Mouse (Mus musculus): ENCODE measurements at regions not wholly inside any gene's neighbourhood (a gene's known extent, or its start where the extent isn't known, plus 50 kb on each side); places are given as distances from the start of the nearest gene placed in this dataset.
"Not testable (repeated sequence)": the region's sequence is repeated elsewhere in the genome, so short reads cannot be mapped to it uniquely, and the experiment has no call there.

- DNase-seq: peak in 1 of 2 experiments; percentile 86
- intact Hi-C loops (cut with DNase I): not testable (repeated sequence)
Observed at GRCm38 (mm10) chrX:50604995-50605394, 176.7 kb upstream of the Olfr1324 start.

GRCm38 (mm10) chrX:50602881-50603280, 174.6 kb upstream of the Olfr1324 start:
- DNase-seq: peak in 1 of 2 experiments; percentile 97
- intact Hi-C loops (cut with DNase I): not testable (repeated sequence)

GRCm38 (mm10) chrX:50602461-50602875, 174.2 kb upstream of the Olfr1324 start:
- intact Hi-C loops (cut with DNase I): not testable (repeated sequence)
- peak in 1 of 2 experiments; percentile 64 for DNase-seq

- DNase-seq: peak in 1 of 2 experiments; percentile 90
- intact Hi-C loops (cut with DNase I): not testable (repeated sequence)
Observed at GRCm38 (mm10) chrX:50600262-50600661, 172.0 kb upstream of the Olfr1324 start.

GRCm38 (mm10) chrX:50599780-50600179, 171.5 kb upstream of the Olfr1324 start:
- DNase-seq: peak in 1 of 2 experiments; percentile 85
- intact Hi-C loops (cut with DNase I): loop anchor here (2.0 kb wide), 1 partner anchor 13 kb away; no protein-coding TSS in a partner anchor

GRCm38 (mm10) chrX:50597626-50598025, 169.3 kb upstream of the Olfr1324 start:
- peak in 1 of 2 experiments; percentile 72 for DNase-seq
- intact Hi-C loops (cut with DNase I): loop anchor here (2.0 kb wide), 1 partner anchor 15 kb away; no protein-coding TSS in a partner anchor

- intact Hi-C loops (cut with DNase I): no loop called here
- DNase-seq: peak in 1 of 2 experiments; percentile 78
Observed at GRCm38 (mm10) chrX:50597105-50597504, 168.8 kb upstream of the Olfr1324 start.

- intact Hi-C loops (cut with DNase I): not testable (repeated sequence)
- DNase-seq: peak in 1 of 2 experiments; percentile 59
Observed at GRCm38 (mm10) chrX:50594976-50595375, 166.7 kb upstream of the Olfr1324 start.

GRCm38 (mm10) chrX:50591477-50591876, 163.2 kb upstream of the Olfr1324 start:
- intact Hi-C loops (cut with DNase I): no loop called here
- peak in 1 of 2 experiments; percentile 65 for DNase-seq

- intact Hi-C loops (cut with DNase I): no loop called here
- peak in 1 of 2 experiments; percentile 81 for DNase-seq
Observed at GRCm38 (mm10) chrX:50590673-50591341, 162.5 kb upstream of the Olfr1324 start.

GRCm38 (mm10) chrX:50588892-50589291, 160.6 kb upstream of the Olfr1324 start:
- no peak for DNase-seq
- intact Hi-C loops (cut with DNase I): no loop called here

GRCm38 (mm10) chrX:50583741-50584580, 155.7 kb upstream of the Olfr1324 start:
- DNase-seq: peak in 1 of 2 experiments; percentile 74
- intact Hi-C loops (cut with DNase I): no loop called here

GRCm38 (mm10) chrX:50580200-50580599, 151.9 kb upstream of the Olfr1324 start:
- intact Hi-C loops (cut with DNase I): no loop called here
- peak in 1 of 2 experiments; percentile 77 for DNase-seq

- intact Hi-C loops (cut with DNase I): loop anchor here (10.0 kb wide), 1 partner anchor 1202 kb away; no protein-coding TSS in a partner anchor
- peak in 1 of 2 experiments; percentile 90 for DNase-seq
Observed at GRCm38 (mm10) chrX:50576824-50577223, 148.5 kb upstream of the Olfr1324 start.

- intact Hi-C loops (cut with DNase I): loop anchor here (5.0 to 10.0 kb wide), 2 partner anchors 40 to 1198 kb away; no protein-coding TSS in a partner anchor
- DNase-seq: peak in 1 of 2 experiments; percentile 87
Observed at GRCm38 (mm10) chrX:50572191-50573095, 144.1 kb upstream of the Olfr1324 start.

- intact Hi-C loops (cut with DNase I): loop anchor here (1.0 kb wide), 1 partner anchor 19 kb away; no protein-coding TSS in a partner anchor
- peak in 1 of 2 experiments; percentile 85 for DNase-seq
Observed at GRCm38 (mm10) chrX:50569087-50569486, 140.8 kb upstream of the Olfr1324 start.

GRCm38 (mm10) chrX:50566345-50566744, 138.0 kb upstream of the Olfr1324 start:
- DNase-seq: peak in 1 of 2 experiments; percentile 91

GRCm38 (mm10) chrX:50565031-50565430, 136.7 kb upstream of the Olfr1324 start:
- DNase-seq; intact Hi-C loops (cut with DNase I): not testable (repeated sequence)

More at GRCm38 (mm10) chrX:50566345-50566744, 138.0 kb upstream of the Olfr1324 start:
- intact Hi-C loops (cut with DNase I): no loop called here

- peak in 1 of 2 experiments; percentile 76 for DNase-seq
Observed at GRCm38 (mm10) chrX:50560915-50561314, 132.6 kb upstream of the Olfr1324 start.

GRCm38 (mm10) chrX:50550297-50550696, 122.0 kb upstream of the Olfr1324 start:
- peak in 1 of 2 experiments; percentile 68 for DNase-seq
- intact Hi-C loops (cut with DNase I): loop anchor here (1.0 kb wide), 1 partner anchor 19 kb away; no protein-coding TSS in a partner anchor

More at GRCm38 (mm10) chrX:50560915-50561314, 132.6 kb upstream of the Olfr1324 start:
- intact Hi-C loops (cut with DNase I): no loop called here

All from heart, postnatal 14 days (tissue).